ENCODE assay signal across 8 mouse cellular contexts in the genomic region with DNA sequence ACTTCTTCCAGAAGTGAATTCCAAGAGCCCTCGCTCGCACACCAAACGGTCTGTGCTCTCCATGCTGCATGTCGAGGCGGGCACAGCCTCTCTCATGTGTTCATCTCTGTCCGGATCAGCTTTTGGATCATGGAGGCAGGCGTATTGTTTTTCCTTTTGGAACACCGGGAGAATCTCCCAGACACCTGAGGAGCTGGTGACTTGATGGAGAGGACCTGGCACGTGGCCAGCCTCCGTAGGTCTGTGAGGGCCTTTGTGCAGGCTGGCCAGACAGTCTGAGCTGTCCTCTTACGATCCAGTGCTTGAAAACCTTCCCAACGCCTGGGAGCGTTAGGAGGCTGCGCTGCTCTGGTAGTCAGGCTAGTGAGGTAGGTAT. TPM values are rescaled to one million over a fixed set of nuclear protein-coding genes. Genes with fewer than 3 reads are reported as not detected.
DNase-seq lines count a peak whose midpoint lies in the region; ATAC-seq and TF ChIP-seq lines count a peak whose summit lies in the region.

No protein-coding gene starts in this region.

- no peak for TF ChIP-seq CTCF in kidney, postnatal 0 days (IDR thresholded peaks at IDR 0.05; ENCODE audit: low read depth)
- TF ChIP-seq CTCF in stomach, postnatal 0 days (IDR thresholded peaks at IDR 0.05; ENCODE audit: low read depth), result no peak

- peak overlapping the region; percentile 61 for H3K4me3 ChIP-seq in kidney, postnatal 0 days (replicated peaks; ENCODE audit: low read depth, low read length)
- peak overlapping the region; percentile 71 for H3K4me3 ChIP-seq in brown adipose tissue, adult 24 weeks (ENCODE audit: insufficient read depth, low read depth, low read length)
- H3K4me3 ChIP-seq in forebrain, embryonic 15.5 days, result peak overlapping the region; percentile 91
- peak overlapping the region; percentile 85 for H3K4me3 ChIP-seq in liver, embryonic 15.5 days (replicated peaks)
- peak overlapping the region; percentile 73 for H3K4me3 ChIP-seq in stomach, postnatal 0 days (ENCODE audit: low read depth, low read length)

- H3K27me3 ChIP-seq in kidney, postnatal 0 days (ENCODE audit: insufficient read depth, low read length), result peaks cover 12% of the 10 kb centered on the region
- H3K27me3 ChIP-seq in forebrain, embryonic 15.5 days, result peaks cover 24% of the 10 kb centered on the region
- H3K27me3 ChIP-seq in liver, embryonic 15.5 days, result peaks cover 32% of the 10 kb centered on the region
- no peaks in the 10 kb centered on the region for H3K27me3 ChIP-seq in stomach, postnatal 0 days (ENCODE audit: control insufficient read depth, insufficient read depth, low read length)

- TF ChIP-seq EP300 in stomach, postnatal 0 days (optimal IDR thresholded peaks at IDR 0.05), result no peak

- ATAC-seq in kidney, postnatal 0 days (replicated peaks; ENCODE audit: low FRiP score, low read depth), result no peak
- ATAC-seq in forebrain, embryonic 15.5 days (replicated peaks), result peak; percentile 1; the same call in 1 of the 2 replicates
- peak; percentile 22 for ATAC-seq in liver, embryonic 15.5 days (ENCODE audit: insufficient read depth)
- ATAC-seq in stomach, postnatal 0 days (ENCODE audit: low FRiP score, low TSS enrichment), result no peak

- peak overlapping the region; percentile 81 for H3K27ac ChIP-seq in kidney, postnatal 0 days
- H3K27ac ChIP-seq in brown adipose tissue, adult 24 weeks (replicated peaks; ENCODE audit: low read depth, low read length), result peak overlapping the region; percentile 51
- H3K27ac ChIP-seq in forebrain, embryonic 15.5 days (replicated peaks), result peak overlapping the region; percentile 92
- H3K27ac ChIP-seq in liver, embryonic 15.5 days (replicated peaks), result peak overlapping the region; percentile 80
- peak overlapping the region; percentile 88 for H3K27ac ChIP-seq in stomach, postnatal 0 days (replicated peaks)

- peaks cover 16% of the 10 kb centered on the region; the same call in 1 of the 2 replicates for H3K4me1 ChIP-seq in kidney, postnatal 0 days (replicated peaks; ENCODE audit: insufficient read depth, low read length)
- H3K4me1 ChIP-seq in brown adipose tissue, adult 24 weeks (ENCODE audit: control insufficient read depth, insufficient read depth, insufficient read length, low read length), result peaks cover 3% of the 10 kb centered on the region
- peaks cover 41% of the 10 kb centered on the region for H3K4me1 ChIP-seq in forebrain, embryonic 15.5 days
- peaks cover 45% of the 10 kb centered on the region for H3K4me1 ChIP-seq in liver, embryonic 15.5 days (replicated peaks)
- peaks cover 2% of the 10 kb centered on the region; the same call in 1 of the 2 replicates for H3K4me1 ChIP-seq in stomach, postnatal 0 days (replicated peaks; ENCODE audit: control insufficient read depth, insufficient read depth)

- 0 out of 2 replicates have a peak, but pooled peaks cover 6% of the 10 kb centered on the region for H3K36me3 ChIP-seq in kidney, postnatal 0 days (ENCODE audit: insufficient read depth, low read length)
- H3K36me3 ChIP-seq in forebrain, embryonic 15.5 days, result peaks cover 10% of the 10 kb centered on the region; the same call in 1 of the 2 replicates
- H3K36me3 ChIP-seq in liver, embryonic 15.5 days (replicated peaks), result peaks cover 15% of the 10 kb centered on the region
- H3K36me3 ChIP-seq in stomach, postnatal 0 days (ENCODE audit: control insufficient read depth, insufficient read depth, low read length), result peaks cover 4% of the 10 kb centered on the region

- DNase-seq in kidney, postnatal 0 days (ENCODE audit: low spot score), result no peak
- no peak for DNase-seq in kidney, postnatal 14 days
- DNase-seq in stomach, postnatal 0 days (ENCODE audit: low spot score), result no peak
- DNase-seq in retina, postnatal 1 day, result no peak
- no peak for DNase-seq in lung, postnatal 36 days

- peak overlapping the region; percentile 73 for H3K9ac ChIP-seq in kidney, postnatal 0 days (ENCODE audit: low read depth, low read length)
- peak overlapping the region; percentile 94 for H3K9ac ChIP-seq in forebrain, embryonic 15.5 days (replicated peaks)
- H3K9ac ChIP-seq in liver, embryonic 15.5 days, result peak overlapping the region; percentile 78
- peak overlapping the region; percentile 86 for H3K9ac ChIP-seq in stomach, postnatal 0 days (ENCODE audit: low read length)

- under 1% methylated on average over 14 of the region's 14 CpGs for WGBS in kidney, postnatal 0 days
- WGBS in forebrain, embryonic 15.5 days, result 0% methylated on average over 14 of the region's 14 CpGs
- WGBS in liver, embryonic 15.5 days (ENCODE audit: insufficient replicate concordance), result under 1% methylated on average over 14 of the region's 14 CpGs
- WGBS in stomach, postnatal 0 days, result 1% methylated on average over 14 of the region's 14 CpGs

- peak overlapping the region; percentile 69 for H3K4me2 ChIP-seq in kidney, postnatal 0 days (ENCODE audit: low read length)
- peak overlapping the region; percentile 98 for H3K4me2 ChIP-seq in forebrain, embryonic 15.5 days (replicated peaks)
- H3K4me2 ChIP-seq in liver, embryonic 15.5 days, result peak overlapping the region; percentile 83
- peak overlapping the region; percentile 96 for H3K4me2 ChIP-seq in stomach, postnatal 0 days (replicated peaks; ENCODE audit: low read depth)

- H3K9me3 ChIP-seq in kidney, postnatal 0 days (replicated peaks; ENCODE audit: low read length), result no peaks in the 10 kb centered on the region
- H3K9me3 ChIP-seq in forebrain, embryonic 15.5 days, result no peaks in the 10 kb centered on the region
- no peaks in the 10 kb centered on the region for H3K9me3 ChIP-seq in liver, embryonic 15.5 days (replicated peaks)
- H3K9me3 ChIP-seq in stomach, postnatal 0 days (ENCODE audit: control insufficient read depth, low read length), result no peaks in the 10 kb centered on the region

RNA-seq across cellular contexts. Expression of a gene that starts 5.9 kb away (rescaled TPM):
- polyA plus RNA-seq in kidney, postnatal 0 days (2015; fragmentation: Nextera tagmentation; extraction: Ambion mirVana), result 116 and 123 TPM in 2 replicates
- 1,001 and 1,166 TPM in 2 replicates for polyA plus RNA-seq in brown adipose tissue, adult 24 weeks (2012; ENCODE audit: insufficient read depth, insufficient read length, missing spikeins)
- polyA plus RNA-seq in forebrain, embryonic 15.5 days (2015; fragmentation: Nextera tagmentation; extraction: Ambion mirVana), result 139 and 145 TPM in 2 replicates
- 63.1 and 69.7 TPM in 2 replicates for polyA plus RNA-seq in liver, embryonic 15.5 days (2015; fragmentation: Nextera tagmentation; extraction: Ambion mirVana)
- polyA plus RNA-seq in stomach, postnatal 0 days (2015; fragmentation: Nextera tagmentation; extraction: Ambion mirVana), result 219 and 245 TPM in 2 replicates

RNA-seq across cellular contexts. Expression of a gene that starts 7.3 kb away (rescaled TPM):
- 0.09 TPM in 1 of 2 replicates, not detected in the other for polyA plus RNA-seq in kidney, postnatal 0 days (2015; fragmentation: Nextera tagmentation; extraction: Ambion mirVana)
- polyA plus RNA-seq in brown adipose tissue, adult 24 weeks (2012; ENCODE audit: insufficient read depth, insufficient read length, missing spikeins), result not detected in 2 replicates
- 0.19 TPM in 1 of 2 replicates, not detected in the other for polyA plus RNA-seq in forebrain, embryonic 15.5 days (2015; fragmentation: Nextera tagmentation; extraction: Ambion mirVana)
- polyA plus RNA-seq in liver, embryonic 15.5 days (2015; fragmentation: Nextera tagmentation; extraction: Ambion mirVana), result not detected in 2 replicates
- 0.21 and 0.23 TPM in 2 replicates for polyA plus RNA-seq in stomach, postnatal 0 days (2015; fragmentation: Nextera tagmentation; extraction: Ambion mirVana)

RNA-seq across cellular contexts. Expression of a gene that starts 11.0 kb away (rescaled TPM):
- polyA plus RNA-seq in kidney, postnatal 0 days (2015; fragmentation: Nextera tagmentation; extraction: Ambion mirVana), result 27.6 and 28.1 TPM in 2 replicates
- polyA plus RNA-seq in brown adipose tissue, adult 24 weeks (2012; ENCODE audit: insufficient read depth, insufficient read length, missing spikeins), result 8.3 and 8.8 TPM in 2 replicates
- 53.5 and 58.1 TPM in 2 replicates for polyA plus RNA-seq in forebrain, embryonic 15.5 days (2015; fragmentation: Nextera tagmentation; extraction: Ambion mirVana)
- 9.9 and 10.0 TPM in 2 replicates for polyA plus RNA-seq in liver, embryonic 15.5 days (2015; fragmentation: Nextera tagmentation; extraction: Ambion mirVana)
- 15.6 and 17.0 TPM in 2 replicates for polyA plus RNA-seq in stomach, postnatal 0 days (2015; fragmentation: Nextera tagmentation; extraction: Ambion mirVana)

RNA-seq across cellular contexts. Expression of a gene that starts 23.7 kb away (rescaled TPM):
- polyA plus RNA-seq in kidney, postnatal 0 days (2015; fragmentation: Nextera tagmentation; extraction: Ambion mirVana), result not detected in 2 replicates
- polyA plus RNA-seq in brown adipose tissue, adult 24 weeks (2012; ENCODE audit: insufficient read depth, insufficient read length, missing spikeins), result not detected in 2 replicates
- polyA plus RNA-seq in forebrain, embryonic 15.5 days (2015; fragmentation: Nextera tagmentation; extraction: Ambion mirVana), result not detected in 2 replicates
- polyA plus RNA-seq in liver, embryonic 15.5 days (2015; fragmentation: Nextera tagmentation; extraction: Ambion mirVana), result not detected in 2 replicates
- polyA plus RNA-seq in stomach, postnatal 0 days (2015; fragmentation: Nextera tagmentation; extraction: Ambion mirVana), result 0.07 TPM in 1 of 2 replicates, not detected in the other

RNA-seq across cellular contexts. Expression of a gene that starts 23.8 kb away (rescaled TPM):
- polyA plus RNA-seq in kidney, postnatal 0 days (2015; fragmentation: Nextera tagmentation; extraction: Ambion mirVana), result 57.8 and 65.4 TPM in 2 replicates
- 15.5 and 17.6 TPM in 2 replicates for polyA plus RNA-seq in brown adipose tissue, adult 24 weeks (2012; ENCODE audit: insufficient read depth, insufficient read length, missing spikeins)
- polyA plus RNA-seq in forebrain, embryonic 15.5 days (2015; fragmentation: Nextera tagmentation; extraction: Ambion mirVana), result 99.8 and 99.9 TPM in 2 replicates
- polyA plus RNA-seq in liver, embryonic 15.5 days (2015; fragmentation: Nextera tagmentation; extraction: Ambion mirVana), result 18.3 and 22.0 TPM in 2 replicates
- polyA plus RNA-seq in stomach, postnatal 0 days (2015; fragmentation: Nextera tagmentation; extraction: Ambion mirVana), result 38.8 and 40.7 TPM in 2 replicates

Comparison
In these comparisons a context has a peak if more than half of its experiments do, and no peak if none do; other contexts are left out.
1. ATAC-seq: peak in forebrain, embryonic 15.5 days (single experiment) and liver, embryonic 15.5 days (single experiment); none in kidney, postnatal 0 days (single experiment) and stomach, postnatal 0 days (single experiment).
2. Peak in every context shown above with its lines, with median percentiles within 50 percentile points of each other: H3K27ac ChIP-seq, H3K4me2 ChIP-seq, H3K4me3 ChIP-seq and H3K9ac ChIP-seq.